Mouse (Mus musculus): Measurements from ENCODE around the gene Ddx49. TPM values are rescaled to one million over a fixed set of nuclear protein-coding genes. Genes with fewer than 3 reads are reported as not detected.

Gene Ddx49
- total and polyA plus RNA-seq, 2 experiments from 2014 or later: 40.4 to 53.8 TPM

DNA sequence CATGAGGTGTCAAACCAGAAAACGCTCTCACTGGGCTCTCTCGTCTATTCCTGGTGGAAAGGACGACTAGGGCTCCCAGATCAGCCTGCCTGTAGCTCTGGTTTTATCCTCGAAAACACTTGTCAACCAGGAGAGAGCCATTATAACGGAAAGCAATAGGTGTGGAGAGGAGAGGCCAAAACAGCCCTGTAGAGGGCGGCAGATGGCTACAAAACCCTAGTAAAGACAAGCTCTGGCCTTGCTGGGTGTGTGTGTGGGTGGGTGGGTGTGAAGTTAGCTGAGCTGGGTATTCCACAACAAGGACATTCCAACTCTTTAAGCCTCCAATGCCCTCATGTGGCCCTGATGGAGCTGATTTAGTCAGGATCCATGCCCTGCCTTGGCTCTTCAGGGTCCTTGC is 41.4 kb upstream of the Ddx49 start:
- Histone ChIP-seq H3K36me3 (ENCODE audit: insufficient read depth, low read length) (peaks cover 35% of the 10 kb centered on the region), H3K4me2 (ENCODE audit: low read depth, low read length) (no peak overlapping the region), H3K4me1 (ENCODE audit: insufficient read depth, low read length) (no peaks in the 10 kb centered on the region), H3K4me3 (ENCODE audit: low read length) (no peak overlapping the region), H3K27ac (no peak overlapping the region), H3K9me3 (ENCODE audit: low read length) (no peaks in the 10 kb centered on the region), H3K27me3 (ENCODE audit: insufficient read depth, low read length) (no peaks in the 10 kb centered on the region), H3K9ac (replicated peaks; ENCODE audit: low read length) (no peak overlapping the region)
- DNase-seq (ENCODE audit: low spot score) (peak; percentile 75), ATAC-seq (peak; percentile 68; the same call in 1 of the 2 replicates)
- peak; percentile 80 for TF ChIP-seq CTCF (IDR thresholded peaks at IDR 0.05; ENCODE audit: low read depth)
- 53% methylated on average over 6 of the region's 6 CpGs for WGBS

DNA sequence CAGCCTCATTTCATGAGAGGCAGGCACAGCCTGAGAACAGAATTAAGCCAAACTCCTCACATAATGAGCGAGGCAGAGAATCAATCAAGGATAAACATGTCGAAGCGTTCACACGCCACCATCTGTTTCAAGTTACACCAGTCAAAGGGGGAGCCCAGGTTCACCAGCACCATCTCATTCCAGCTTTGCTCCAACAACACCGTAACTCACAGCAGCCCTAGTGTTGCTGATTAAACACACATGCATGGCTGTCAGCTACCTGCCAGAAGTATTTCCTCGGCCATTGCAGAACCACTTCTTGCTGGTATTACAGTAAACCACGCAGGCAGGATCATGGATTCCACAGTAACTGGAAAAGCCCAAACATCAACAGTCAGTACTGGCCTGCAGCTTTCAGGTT is 40.8 kb upstream of the Ddx49 start:
- no peak for DNase-seq (ENCODE audit: low spot score)

DNA sequence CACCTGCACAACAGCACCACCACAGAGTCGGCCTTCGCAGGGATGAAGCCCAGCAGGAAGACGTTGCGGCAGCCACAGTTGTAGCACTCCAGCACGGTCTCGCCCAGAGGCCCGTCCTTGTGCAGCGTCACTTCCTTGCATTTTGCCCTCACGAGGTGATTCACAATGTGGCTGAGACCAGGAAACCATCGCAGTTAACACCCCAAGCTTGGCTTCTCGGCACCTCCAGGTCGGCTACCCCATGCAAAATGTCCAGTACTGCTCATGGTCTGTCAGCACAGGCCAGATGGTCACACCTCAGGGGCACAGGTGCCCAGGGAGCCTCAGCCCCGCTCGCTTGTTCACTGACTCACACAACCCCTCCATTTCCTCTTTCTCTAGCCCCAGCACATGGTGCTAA is 39.7 kb upstream of the Ddx49 start:
- Histone ChIP-seq H3K9me3 (ENCODE audit: low read length) (no peaks in the 10 kb centered on the region), H3K27ac (no peak overlapping the region), H3K9ac (replicated peaks; ENCODE audit: low read length) (no peak overlapping the region), H3K4me1 (ENCODE audit: insufficient read depth, low read length) (no peaks in the 10 kb centered on the region), H3K27me3 (ENCODE audit: insufficient read depth, low read length) (no peaks in the 10 kb centered on the region), H3K4me2 (ENCODE audit: low read depth, low read length) (no peak overlapping the region), H3K4me3 (ENCODE audit: low read length) (no peak overlapping the region), H3K36me3 (ENCODE audit: insufficient read depth, low read length) (peaks cover 51% of the 10 kb centered on the region)
- DNase-seq (ENCODE audit: low spot score) (no peak), ATAC-seq (no peak)
- TF ChIP-seq CTCF (IDR thresholded peaks at IDR 0.05; ENCODE audit: low read depth): no peak
- WGBS: 86% methylated on average over 14 of the region's 14 CpGs

More for the DNA sequence above, 40.8 kb upstream of the Ddx49 start:
- peaks cover 41% of the 10 kb centered on the region for H3K36me3 ChIP-seq (ENCODE audit: insufficient read depth, low read length)
- H3K9ac ChIP-seq (replicated peaks; ENCODE audit: low read length): no peak overlapping the region
- no peak overlapping the region for H3K27ac ChIP-seq
- WGBS: 69% methylated on average over 7 of the region's 7 CpGs
- H3K9me3 ChIP-seq (ENCODE audit: low read length): no peaks in the 10 kb centered on the region
- H3K4me2 ChIP-seq (ENCODE audit: low read depth, low read length): no peak overlapping the region
- no peaks in the 10 kb centered on the region for H3K27me3 ChIP-seq (ENCODE audit: insufficient read depth, low read length)
- H3K4me1 ChIP-seq (ENCODE audit: insufficient read depth, low read length): no peaks in the 10 kb centered on the region
- ATAC-seq: no peak
- no peak overlapping the region for H3K4me3 ChIP-seq (ENCODE audit: low read length)
- no peak for TF ChIP-seq CTCF (IDR thresholded peaks at IDR 0.05; ENCODE audit: low read depth)

DNA sequence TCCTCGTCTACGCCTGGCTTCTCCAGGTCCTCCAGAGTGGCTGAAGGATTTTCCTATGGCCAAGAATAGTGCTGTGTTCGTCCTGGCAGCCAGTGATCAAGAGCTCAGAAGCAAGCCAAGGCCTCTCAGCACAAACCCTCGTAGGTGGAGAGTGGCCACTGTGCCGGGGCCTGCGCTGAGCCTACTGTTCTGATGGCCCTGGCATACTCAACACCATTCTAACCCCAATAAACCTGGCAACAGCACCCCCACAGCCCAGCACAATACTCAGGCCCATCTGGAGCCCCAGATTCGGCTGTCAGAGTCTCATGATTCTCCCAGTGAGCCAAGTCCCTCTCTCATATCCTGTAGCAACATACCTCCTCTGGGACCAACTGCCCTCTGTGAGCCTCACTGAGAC is 38.4 kb upstream of the Ddx49 start:
- Histone ChIP-seq H3K4me3 (ENCODE audit: low read length) (no peak overlapping the region), H3K4me1 (ENCODE audit: insufficient read depth, low read length) (no peaks in the 10 kb centered on the region)

DNA sequence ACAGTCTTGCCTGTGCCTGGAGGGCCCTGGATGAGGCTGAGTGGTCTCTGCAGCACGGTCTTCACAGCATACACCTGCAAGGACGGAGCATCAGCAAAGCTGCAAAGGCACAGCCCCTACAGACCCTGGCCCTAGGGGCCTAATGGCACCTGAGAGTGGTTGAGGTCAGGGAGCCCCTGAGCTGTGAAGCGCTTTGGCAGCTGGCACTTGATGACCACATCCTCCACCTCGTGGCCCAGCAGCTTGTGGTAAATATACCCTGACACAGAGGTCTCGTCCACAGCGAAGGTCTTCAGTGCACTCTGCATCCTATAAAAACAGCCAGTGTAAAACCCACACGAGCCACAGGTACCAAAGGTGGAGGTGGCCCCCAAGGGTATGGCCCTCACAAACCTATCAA is 36.6 kb upstream of the Ddx49 start:
- no peak overlapping the region for H3K9ac ChIP-seq (replicated peaks; ENCODE audit: low read length)
- H3K4me3 ChIP-seq (ENCODE audit: low read length): no peak overlapping the region
- H3K36me3 ChIP-seq (ENCODE audit: insufficient read depth, low read length): peaks cover 81% of the 10 kb centered on the region
- WGBS: 92% methylated on average over 7 of the region's 7 CpGs
- H3K4me2 ChIP-seq (ENCODE audit: low read depth, low read length): no peak overlapping the region
- ATAC-seq (no peak), DNase-seq (ENCODE audit: low spot score) (no peak)
- H3K9me3 ChIP-seq (ENCODE audit: low read length): no peaks in the 10 kb centered on the region
- TF ChIP-seq CTCF (IDR thresholded peaks at IDR 0.05; ENCODE audit: low read depth): no peak
- H3K4me1 ChIP-seq (ENCODE audit: insufficient read depth, low read length): no peaks in the 10 kb centered on the region
- no peak overlapping the region for H3K27ac ChIP-seq
- H3K27me3 ChIP-seq (ENCODE audit: insufficient read depth, low read length): no peaks in the 10 kb centered on the region

More for the DNA sequence above, 38.4 kb upstream of the Ddx49 start:
- WGBS: 82% methylated on average over 7 of the region's 7 CpGs
- Histone ChIP-seq H3K27ac (no peak overlapping the region), H3K36me3 (ENCODE audit: insufficient read depth, low read length) (peaks cover 65% of the 10 kb centered on the region), H3K27me3 (ENCODE audit: insufficient read depth, low read length) (no peaks in the 10 kb centered on the region), H3K9ac (replicated peaks; ENCODE audit: low read length) (no peak overlapping the region), H3K9me3 (ENCODE audit: low read length) (no peaks in the 10 kb centered on the region), H3K4me2 (ENCODE audit: low read depth, low read length) (no peak overlapping the region)
- no peak for ATAC-seq
- DNase-seq (ENCODE audit: low spot score): no peak
- no peak for TF ChIP-seq CTCF (IDR thresholded peaks at IDR 0.05; ENCODE audit: low read depth)

DNA sequence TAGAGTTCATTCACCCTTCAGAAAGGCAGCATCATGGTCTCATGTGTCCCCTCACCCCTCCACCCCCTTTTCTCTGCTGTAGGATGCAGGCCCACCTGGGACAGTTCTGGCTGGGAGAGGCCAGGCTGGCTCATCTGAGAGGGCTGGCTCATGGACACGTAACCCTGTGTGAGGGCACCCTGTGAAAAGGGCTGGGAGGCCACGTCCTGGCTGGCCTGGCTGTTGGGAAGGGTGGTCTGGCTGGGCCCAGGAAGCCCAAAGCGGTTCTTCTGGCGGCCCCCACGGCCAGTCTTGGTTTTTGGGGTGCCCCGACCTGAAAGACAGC is 30.6 kb upstream of the Ddx49 start:
- no peak for TF ChIP-seq CTCF (IDR thresholded peaks at IDR 0.05; ENCODE audit: low read depth)
- H3K4me1 ChIP-seq (ENCODE audit: insufficient read depth, low read length): peaks cover 5% of the 10 kb centered on the region; the same call in 1 of the 2 replicates
- H3K4me3 ChIP-seq (ENCODE audit: low read length): no peak overlapping the region
- H3K27ac ChIP-seq: no peak overlapping the region
- ATAC-seq: no peak
- no peaks in the 10 kb centered on the region for H3K9me3 ChIP-seq (ENCODE audit: low read length)
- DNase-seq (ENCODE audit: low spot score): no peak
- H3K27me3 ChIP-seq (ENCODE audit: insufficient read depth, low read length): no peaks in the 10 kb centered on the region
- H3K4me2 ChIP-seq (ENCODE audit: low read depth, low read length): no peak overlapping the region
- peaks cover 66% of the 10 kb centered on the region for H3K36me3 ChIP-seq (ENCODE audit: insufficient read depth, low read length)
- no peak overlapping the region for H3K9ac ChIP-seq (replicated peaks; ENCODE audit: low read length)
- WGBS: 98% methylated on average over 6 of the region's 6 CpGs

DNA sequence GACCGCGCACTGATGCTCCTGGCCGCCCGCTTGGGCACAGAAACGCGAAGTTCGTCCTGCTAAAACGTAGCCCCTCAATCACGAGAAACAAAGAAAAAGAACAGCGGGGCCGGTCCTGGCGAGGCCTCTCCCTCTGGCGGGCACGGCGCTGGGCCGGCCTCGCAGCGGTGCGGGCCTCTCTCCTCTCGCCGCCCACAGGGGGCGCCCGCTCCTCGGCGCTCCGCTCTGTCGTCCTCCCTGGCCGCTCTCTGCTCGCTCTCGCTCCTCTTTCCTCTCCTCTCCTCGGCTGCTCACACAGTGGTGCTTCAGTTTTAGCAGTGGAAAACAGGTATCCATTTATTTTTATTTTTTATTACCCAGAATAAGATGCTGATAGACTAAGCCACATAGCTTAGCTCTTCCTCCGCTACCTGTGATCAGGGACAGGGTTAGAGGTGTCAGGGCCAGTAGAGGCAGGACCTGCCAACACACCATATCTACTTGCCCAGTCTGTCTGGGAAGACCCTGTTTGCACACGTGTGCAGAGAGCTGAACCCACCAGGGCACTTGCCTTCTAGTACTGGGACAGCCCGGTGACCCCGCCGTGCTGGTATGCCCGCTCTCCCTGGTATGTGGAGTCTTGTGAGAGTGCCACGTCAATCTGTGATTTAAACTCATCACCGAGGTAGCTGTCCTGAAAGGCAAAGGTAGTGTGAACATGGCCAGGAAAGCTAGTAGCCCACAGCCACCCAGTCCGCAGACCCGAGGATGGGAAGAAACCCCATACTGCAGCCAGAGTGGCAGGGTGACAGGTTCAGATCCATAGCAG is 30.0 kb upstream of the Ddx49 start:
- ATAC-seq (peak; percentile 76), DNase-seq (ENCODE audit: low spot score) (peak; percentile 90)
- Histone ChIP-seq H3K27ac (0 out of 2 replicates have a peak overlapping the region, but pooled peaks have one; percentile 34), H3K9ac (replicated peaks; ENCODE audit: low read length) (no peak overlapping the region), H3K4me3 (ENCODE audit: low read length) (no peak overlapping the region), H3K4me2 (ENCODE audit: low read depth, low read length) (0 out of 2 replicates have a peak overlapping the region, but pooled peaks have one; percentile 10), H3K36me3 (ENCODE audit: insufficient read depth, low read length) (peaks cover 60% of the 10 kb centered on the region), H3K9me3 (ENCODE audit: low read length) (no peaks in the 10 kb centered on the region), H3K4me1 (ENCODE audit: insufficient read depth, low read length) (peaks cover 5% of the 10 kb centered on the region; the same call in 1 of the 2 replicates), H3K27me3 (ENCODE audit: insufficient read depth, low read length) (no peaks in the 10 kb centered on the region)
- 23% methylated on average over 41 of the region's 41 CpGs for WGBS
- TF ChIP-seq CTCF (IDR thresholded peaks at IDR 0.05; ENCODE audit: low read depth): peak; percentile 63
